Mouse (Mus musculus): ENCODE measurements around the gene Capn7.

Gene Capn7

DNA sequence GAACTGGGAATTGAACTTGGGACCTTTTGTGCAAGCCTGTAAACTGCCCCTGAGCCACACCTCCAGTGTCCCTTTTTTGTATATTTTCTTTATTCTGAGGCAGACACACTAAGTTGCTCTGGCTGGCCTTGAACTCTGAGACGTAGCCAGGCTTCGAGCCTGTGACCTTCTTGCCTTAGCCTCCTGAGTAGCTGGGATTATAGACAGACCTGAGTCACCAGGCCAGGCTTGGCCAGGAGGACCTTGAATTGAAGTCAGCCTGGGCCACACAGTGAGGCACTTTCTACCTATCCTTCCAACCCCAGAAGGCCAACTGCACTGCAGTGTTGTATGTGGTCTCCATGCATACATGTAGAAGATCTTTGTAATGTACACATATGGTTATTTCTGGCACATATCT lies 60.0 kb downstream of the Capn7 start:
- DNase-seq (ENCODE audit: low read depth, low spot score) = no peak

GRCm38 (mm10) chr14:31397353-31397752 lies 60.9 kb downstream of the Capn7 start:
- no peak for DNase-seq (ENCODE audit: low read depth, low spot score)

DNA sequence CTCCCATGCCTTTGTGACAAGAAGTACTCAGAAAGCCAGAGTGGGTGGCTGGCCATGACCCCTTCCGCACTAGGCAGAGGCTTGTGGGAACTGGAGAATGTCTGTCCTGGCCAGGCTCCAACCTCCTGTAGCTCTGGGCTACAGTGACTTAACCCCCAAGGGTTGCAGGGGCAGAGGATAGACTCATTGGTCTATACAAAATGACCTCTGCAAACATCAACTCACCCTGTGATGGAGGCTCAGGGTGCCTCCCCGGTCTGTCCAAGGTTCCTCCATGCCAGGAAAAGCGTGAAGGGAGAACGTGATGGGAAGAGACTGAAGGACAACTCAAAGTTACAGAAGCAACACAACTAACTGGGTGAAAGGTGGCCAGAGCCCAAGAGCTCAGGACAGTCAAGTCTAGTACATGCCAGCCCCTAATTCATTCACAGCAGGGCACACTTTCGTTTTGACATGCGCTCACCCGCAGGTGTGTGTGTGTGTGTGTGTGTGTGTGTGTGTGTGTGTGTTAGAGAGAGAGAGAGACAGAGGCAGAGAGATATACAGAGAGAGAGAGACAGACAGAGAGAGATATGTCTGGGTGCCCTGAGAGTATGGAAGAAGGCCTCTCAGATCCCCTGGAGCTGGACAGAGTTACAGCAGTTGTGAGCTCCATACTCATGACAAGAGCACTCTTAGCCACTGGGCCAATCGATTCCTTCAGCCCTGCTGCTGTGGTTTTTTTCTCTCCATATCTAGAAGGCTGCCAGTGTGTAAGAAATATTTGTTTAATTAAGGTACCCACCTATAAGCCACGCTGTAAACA lies 61.6 kb downstream of the Capn7 start:
- no peak for DNase-seq (ENCODE audit: low read depth, low spot score)

- DNase-seq (ENCODE audit: low read depth, low spot score) = no peak
Observed at GRCm38 (mm10) chr14:31398819-31399218, 62.4 kb downstream of the Capn7 start.

- no peak for DNase-seq (ENCODE audit: low read depth, low spot score)
Observed at GRCm38 (mm10) chr14:31399271-31399670, 62.8 kb downstream of the Capn7 start.

DNA sequence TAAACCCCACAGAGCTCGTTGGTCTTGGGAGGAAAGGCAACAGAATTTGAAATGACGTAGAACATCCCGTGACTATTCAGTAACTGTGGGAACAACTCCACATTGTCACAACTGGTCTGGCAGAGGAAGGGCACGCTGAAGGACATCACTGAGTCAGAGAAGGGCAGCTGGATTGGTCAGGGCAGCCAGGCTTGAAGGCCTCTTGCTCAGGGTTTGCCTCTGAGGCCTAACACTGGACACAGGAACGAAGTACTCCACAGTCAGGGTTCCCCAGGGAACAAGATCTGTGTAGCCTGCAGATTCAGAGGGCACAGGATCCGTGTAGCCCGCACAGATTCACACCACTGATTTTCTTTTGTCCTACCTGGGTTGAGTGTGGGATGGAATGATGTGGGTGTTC lies 63.8 kb downstream of the Capn7 start:
- no peak for DNase-seq (ENCODE audit: low read depth, low spot score)

DNA sequence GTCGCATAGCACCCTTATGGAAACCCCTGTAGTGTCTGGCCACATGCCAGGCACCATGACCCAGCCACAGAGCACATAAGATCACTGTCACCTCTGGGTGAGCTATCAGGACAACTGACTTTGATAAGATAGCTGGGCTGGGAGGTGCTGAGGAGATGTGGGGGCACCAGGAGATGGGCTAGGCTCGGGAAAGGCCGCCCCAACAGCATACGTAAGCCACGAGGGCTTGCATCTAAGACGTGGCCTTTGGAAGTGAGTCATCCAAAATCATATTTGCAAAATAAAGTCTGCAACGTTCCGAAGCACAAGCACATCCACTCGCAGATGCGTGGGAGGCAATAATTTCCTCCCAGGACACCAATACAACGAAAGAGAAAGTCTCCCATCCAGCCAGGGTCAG lies 64.5 kb downstream of the Capn7 start:
- no peak for DNase-seq (ENCODE audit: low read depth, low spot score)

- DNase-seq (ENCODE audit: low read depth, low spot score) = no peak
Observed at GRCm38 (mm10) chr14:31401918-31402427, 65.5 kb downstream of the Capn7 start.

DNA sequence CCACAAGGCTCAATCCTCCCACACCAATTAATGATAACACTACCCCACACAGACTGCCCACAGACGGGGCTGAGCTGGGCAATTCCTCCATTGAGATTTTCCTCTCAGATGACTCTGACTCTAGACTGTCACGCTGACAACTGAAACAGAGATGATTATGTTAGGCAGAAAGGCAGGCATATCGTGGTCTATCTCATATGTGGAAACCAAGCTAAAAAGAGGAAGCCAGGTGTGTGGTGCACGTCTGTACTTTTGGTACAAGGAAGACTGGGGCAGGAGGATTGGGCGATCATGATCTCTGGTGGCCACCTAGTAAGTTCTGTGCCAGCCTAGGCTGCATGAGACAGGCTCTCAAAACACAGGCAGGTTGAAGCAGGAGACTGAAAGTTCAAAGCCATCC lies 66.3 kb downstream of the Capn7 start:
- DNase-seq (ENCODE audit: low read depth, low spot score) = no peak

DNA sequence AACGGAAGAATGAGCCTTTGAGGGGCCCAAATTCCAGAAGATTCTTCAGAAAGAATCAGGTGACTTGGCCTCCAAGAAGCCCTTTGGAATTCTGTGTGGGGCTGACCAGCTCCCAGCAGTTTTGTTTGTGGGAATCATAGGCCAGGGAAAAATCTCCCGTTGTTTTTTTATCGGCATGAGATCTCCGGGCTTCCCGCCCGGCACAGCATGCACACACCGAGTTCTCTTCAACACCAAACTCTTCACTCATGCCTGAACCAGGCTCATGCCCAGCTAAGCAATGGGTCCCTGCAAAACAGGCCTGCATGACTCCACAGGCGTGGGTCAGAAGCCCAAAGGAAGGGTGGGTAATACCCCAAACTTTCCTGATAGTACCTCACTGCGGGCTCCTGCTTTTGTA lies 67.1 kb downstream of the Capn7 start:
- no peak for DNase-seq (ENCODE audit: low read depth, low spot score)

- DNase-seq (ENCODE audit: low read depth, low spot score) = peak; percentile 52
Observed at GRCm38 (mm10) chr14:31403995-31404394, 67.6 kb downstream of the Capn7 start.

DNA sequence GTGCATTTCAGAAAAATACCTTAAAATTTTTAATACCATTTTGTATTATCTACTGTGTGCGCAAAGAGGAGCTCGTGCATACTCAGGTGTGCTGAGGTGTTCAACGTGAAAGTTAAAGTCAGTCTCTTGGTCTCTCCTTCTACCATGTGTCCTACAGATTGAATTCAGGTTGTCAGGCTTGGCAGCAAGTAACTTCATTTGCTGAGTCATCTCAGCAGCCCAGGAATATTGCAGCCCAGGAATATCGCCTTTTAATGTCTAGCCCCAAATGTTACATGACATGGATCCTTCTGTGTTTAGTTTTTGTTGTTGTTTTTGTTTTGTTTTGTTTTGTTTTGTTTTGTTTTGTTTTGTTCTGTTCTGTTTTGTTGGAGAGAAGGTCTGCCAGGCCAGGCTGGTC lies 68.2 kb downstream of the Capn7 start:
- peak; percentile 38 for DNase-seq (ENCODE audit: low read depth, low spot score)

- no peak for DNase-seq (ENCODE audit: low read depth, low spot score)
Observed at GRCm38 (mm10) chr14:31405652-31406051, 69.2 kb downstream of the Capn7 start.

GRCm38 (mm10) chr14:31406154-31406810 lies 69.8 kb downstream of the Capn7 start:
- no peak for DNase-seq (ENCODE audit: low read depth, low spot score)

- DNase-seq (ENCODE audit: low read depth, low spot score) = no peak
Observed at GRCm38 (mm10) chr14:31407208-31407607, 70.8 kb downstream of the Capn7 start.

- DNase-seq (ENCODE audit: low read depth, low spot score) = no peak
Observed at GRCm38 (mm10) chr14:31407911-31408604, 71.6 kb downstream of the Capn7 start.

- no peak for DNase-seq (ENCODE audit: low read depth, low spot score)
Observed at GRCm38 (mm10) chr14:31408666-31409065, 72.2 kb downstream of the Capn7 start.

GRCm38 (mm10) chr14:31410123-31410724 lies 73.8 kb downstream of the Capn7 start:
- no peak for DNase-seq (ENCODE audit: low read depth, low spot score)

DNA sequence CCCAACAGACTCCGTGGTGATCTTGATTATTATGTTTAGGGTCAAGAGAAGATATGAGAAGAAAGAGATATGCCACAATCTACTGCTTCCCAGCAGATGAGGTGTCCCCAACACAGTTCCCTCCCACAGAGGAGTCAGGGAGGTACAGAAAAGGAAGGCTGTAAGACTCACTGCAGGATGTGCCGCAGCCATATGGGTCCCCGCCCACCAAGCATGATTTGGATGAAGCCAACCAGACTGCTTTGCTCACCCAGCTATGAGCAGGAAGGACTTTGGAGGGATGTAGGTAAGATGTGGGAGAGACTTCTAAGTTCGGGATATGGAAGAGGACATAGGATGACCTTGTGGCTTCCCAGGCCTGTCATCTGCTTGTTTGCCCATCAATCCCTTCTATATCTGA lies 74.3 kb downstream of the Capn7 start:
- DNase-seq (ENCODE audit: low read depth, low spot score) = no peak

- no peak for DNase-seq (ENCODE audit: low read depth, low spot score)
Observed at GRCm38 (mm10) chr14:31412651-31413056, 76.2 kb downstream of the Capn7 start.

GRCm38 (mm10) chr14:31413475-31414086 lies 77.1 kb downstream of the Capn7 start:
- DNase-seq (ENCODE audit: low read depth, low spot score) = no peak
